Mouse (Mus musculus) forebrain, embryonic 16.5 days (tissue): ENCODE data around the gene Tmtc3. TPM values are rescaled to one million over a fixed set of nuclear protein-coding genes. Genes with fewer than 3 reads are reported as not detected.

ENCODE experiments used
- ATAC-seq: fragments of 200-750 bp; cut with Nextera tagmentation; 2 replicates; pipeline ENCODE4 v1.8.0; 2017; ENCODE audit warnings: mild to moderate bottlenecking, moderate library complexity
- H3K27ac ChIP-seq: fragments of 300-500 bp; sonication (generic); 2 replicates; pipeline ENCODE4 v1.5.1; 2014; ENCODE audit warnings: low read length, control low read depth
- H3K27me3 ChIP-seq: fragments of 300-500 bp; sonication (generic); replicated peaks from 2 replicates; pipeline ENCODE4 v1.6.1; 2014; ENCODE audit warnings: low read length; ENCODE audit not compliant: control insufficient read depth, insufficient read depth
- H3K36me3 ChIP-seq: fragments of 300-500 bp; sonication (generic); 2 replicates; pipeline ENCODE4 v1.6.1; 2014; ENCODE audit not compliant: control insufficient read depth, insufficient read depth
- H3K4me1 ChIP-seq: fragments of 300-500 bp; sonication (generic); replicated peaks from 2 replicates; pipeline ENCODE4 v1.6.1; 2014; ENCODE audit warnings: low read length; ENCODE audit not compliant: control insufficient read depth, insufficient read depth
- H3K4me2 ChIP-seq: fragments of 300-500 bp; sonication (generic); 2 replicates; pipeline ENCODE4 v1.6.1; 2014; ENCODE audit warnings: mild to moderate bottlenecking, low read length, control low read depth
- H3K4me3 ChIP-seq: fragments of 300-500 bp; sonication (generic); replicated peaks from 2 replicates; pipeline ENCODE4 v1.5.1; 2014; ENCODE audit warnings: mild to moderate bottlenecking, low read length, control low read depth
- H3K9ac ChIP-seq: fragments of 300-500 bp; sonication (generic); replicated peaks from 2 replicates; pipeline ENCODE4 v1.6.1; 2014; ENCODE audit warnings: low read depth, low read length, control low read depth
- H3K9me3 ChIP-seq: fragments of 300-500 bp; sonication (generic); 2 replicates; pipeline ENCODE4 v1.6.1; 2016; ENCODE audit warnings: low read length; ENCODE audit not compliant: control insufficient read depth
- WGBS: fragments of 180-500 bp; shearing (Covaris S2); extraction: QIAGEN DNeasy Blood & Tissue Kit; methylation state at CpG from one replicate; pipeline ENCODE4 v1.1.7; 2014; 5-methylcytosine and 5-hydroxymethylcytosine counted together
- polyA plus RNA-seq: library from polyadenylated mRNA; unstranded; fragments of >200 nt; fragmentation: Nextera tagmentation; extraction: Ambion mirVana; gene quantifications from 2 replicates; pipeline ENCODE4 v1.2.1, GENCODE M21; 2015

Gene Tmtc3
- polyA plus RNA-seq, result 10.3 and 13.5 TPM in 2 replicates

- WGBS, result 0% methylated on average over 63 of the region's 63 CpGs
These were observed at the start of gene Tmtc3, which contains the start of gene Cep290 for GRCm38 (mm10) chr10:100487097-100487978. Tmtc3 (minus strand) TSS chr10:100487350. Cep290 (plus strand) TSS chr10:100487558.

GRCm38 (mm10) chr10:100524499-100525390 lies 37.6 kb upstream of the Tmtc3 start:
- Histone ChIP-seq H3K27ac (no peak overlapping the region), H3K36me3 (no peaks in the 10 kb centered on the region), H3K9me3 (no peaks in the 10 kb centered on the region), H3K27me3 (no peaks in the 10 kb centered on the region), H3K9ac (no peak overlapping the region), H3K4me2 (no peak overlapping the region), H3K4me1 (no peaks in the 10 kb centered on the region), H3K4me3 (no peak overlapping the region)
- no peak for ATAC-seq
- WGBS, result 93% methylated on average over 9 of the region's 9 CpGs

More at GRCm38 (mm10) chr10:100487097-100487978, at the start of gene Tmtc3, which contains the start of gene Cep290:
- peak within 1 kb of the TSS; percentile 55 for H3K27ac ChIP-seq
- no peaks in the 10 kb centered on the region for H3K9me3 ChIP-seq
- H3K9ac ChIP-seq, result peak within 1 kb of the TSS; percentile 75
- H3K36me3 ChIP-seq, result no peaks in the 10 kb centered on the region
- H3K4me3 ChIP-seq, result peak within 1 kb of the TSS; percentile 93
- peaks cover 7% of the 10 kb centered on the region for H3K4me1 ChIP-seq
- ATAC-seq, result peak; percentile 99
- H3K27me3 ChIP-seq, result no peaks in the 10 kb centered on the region
- H3K4me2 ChIP-seq, result peak within 1 kb of the TSS; percentile 82

- H3K27ac ChIP-seq, result no peak overlapping the region
- H3K4me3 ChIP-seq, result no peak overlapping the region
- no peaks in the 10 kb centered on the region for H3K36me3 ChIP-seq
- WGBS, result 58% methylated on average over 9 of the region's 9 CpGs
- H3K9me3 ChIP-seq, result no peaks in the 10 kb centered on the region
- no peak for ATAC-seq
- no peaks in the 10 kb centered on the region for H3K4me1 ChIP-seq
- no peak overlapping the region for H3K4me2 ChIP-seq
- H3K27me3 ChIP-seq, result no peaks in the 10 kb centered on the region
- no peak overlapping the region for H3K9ac ChIP-seq
These were observed 35.2 kb upstream of the Tmtc3 start for GRCm38 (mm10) chr10:100522330-100522729.

GRCm38 (mm10) chr10:100521617-100522016 lies 34.5 kb upstream of the Tmtc3 start:
- Histone ChIP-seq H3K27ac (no peak overlapping the region), H3K36me3 (no peaks in the 10 kb centered on the region), H3K27me3 (no peaks in the 10 kb centered on the region), H3K9ac (no peak overlapping the region), H3K4me2 (no peak overlapping the region), H3K4me3 (no peak overlapping the region), H3K4me1 (no peaks in the 10 kb centered on the region), H3K9me3 (no peaks in the 10 kb centered on the region)
- WGBS, result 83% methylated on average over 4 of the region's 4 CpGs
- ATAC-seq, result no peak

GRCm38 (mm10) chr10:100508170-100508569 lies 21.0 kb upstream of the Tmtc3 start:
- Histone ChIP-seq H3K27me3 (no peaks in the 10 kb centered on the region), H3K9ac (no peak overlapping the region), H3K9me3 (no peaks in the 10 kb centered on the region), H3K4me3 (no peak overlapping the region), H3K27ac (no peak overlapping the region), H3K4me2 (no peak overlapping the region), H3K36me3 (peaks cover 6% of the 10 kb centered on the region; the same call in 1 of the 2 replicates), H3K4me1 (no peaks in the 10 kb centered on the region)
- WGBS, result 90% methylated on average over 1 of the region's 1 CpGs
- no peak for ATAC-seq

GRCm38 (mm10) chr10:100498309-100498708 lies 11.2 kb upstream of the Tmtc3 start:
- Histone ChIP-seq H3K36me3 (peaks cover 16% of the 10 kb centered on the region; the same call in 1 of the 2 replicates), H3K4me1 (no peaks in the 10 kb centered on the region), H3K27ac (no peak overlapping the region), H3K4me2 (no peak overlapping the region), H3K4me3 (no peak overlapping the region), H3K9ac (no peak overlapping the region), H3K27me3 (no peaks in the 10 kb centered on the region), H3K9me3 (no peaks in the 10 kb centered on the region)
- ATAC-seq, result no peak
- 89% methylated on average over 3 of the region's 3 CpGs for WGBS

- Histone ChIP-seq H3K27me3 (no peaks in the 10 kb centered on the region), H3K27ac (no peak overlapping the region), H3K4me1 (peaks cover 5% of the 10 kb centered on the region), H3K36me3 (peaks cover 6% of the 10 kb centered on the region; the same call in 1 of the 2 replicates), H3K4me3 (no peak overlapping the region), H3K9ac (no peak overlapping the region), H3K9me3 (no peaks in the 10 kb centered on the region), H3K4me2 (no peak overlapping the region)
- WGBS, result 95% methylated on average over 7 of the region's 7 CpGs
- no peak for ATAC-seq
These were observed 4.8 kb upstream of the Tmtc3 start for GRCm38 (mm10) chr10:100491916-100492315.

- peak; percentile 19; the same call in 1 of the 2 replicates for ATAC-seq
- peaks cover 7% of the 10 kb centered on the region for H3K4me1 ChIP-seq
- H3K27ac ChIP-seq, result peak overlapping the region; percentile 55
- no peaks in the 10 kb centered on the region for H3K9me3 ChIP-seq
- H3K4me3 ChIP-seq, result peak overlapping the region; percentile 93
- no peaks in the 10 kb centered on the region for H3K36me3 ChIP-seq
- H3K9ac ChIP-seq, result peak overlapping the region; percentile 75
- 0% methylated on average over 13 of the region's 13 CpGs for WGBS
- H3K4me2 ChIP-seq, result peak overlapping the region; percentile 66
- no peaks in the 10 kb centered on the region for H3K27me3 ChIP-seq
These were observed 451 bp downstream of the Tmtc3 start for GRCm38 (mm10) chr10:100486701-100487096.

- ATAC-seq, result no peak
- 91% methylated on average over 3 of the region's 3 CpGs for WGBS
- no peak overlapping the region for H3K4me2 ChIP-seq
- no peak overlapping the region for H3K9ac ChIP-seq
- H3K27ac ChIP-seq, result no peak overlapping the region
- H3K9me3 ChIP-seq, result no peaks in the 10 kb centered on the region
- no peaks in the 10 kb centered on the region for H3K4me1 ChIP-seq
- no peak overlapping the region for H3K4me3 ChIP-seq
- peaks cover 3% of the 10 kb centered on the region; the same call in 1 of the 2 replicates for H3K36me3 ChIP-seq
- H3K27me3 ChIP-seq, result no peaks in the 10 kb centered on the region
These were observed 7.6 kb downstream of the Tmtc3 start for GRCm38 (mm10) chr10:100479538-100479937.
